ENCODE assay signal across 8 mouse cellular contexts in genomic region chr10:77517066-77517620, GRCm38 (mm10). TPM values are rescaled to one million over a fixed set of nuclear protein-coding genes. Genes with fewer than 3 reads are reported as not detected.
DNase-seq lines count a peak whose midpoint lies in the region; ATAC-seq lines count a peak whose summit lies in the region.

No protein-coding gene starts in this region.

- H3K4me2 ChIP-seq in lung, embryonic 16.5 days (ENCODE audit: low read depth, low read length): peak overlapping the region; percentile 71

- H3K9ac ChIP-seq in lung, embryonic 16.5 days (ENCODE audit: low read length): peak overlapping the region; percentile 90

- no peak overlapping the region for H3K27ac ChIP-seq in lung, embryonic 16.5 days (ENCODE audit: low read length)

- peaks cover 9% of the 10 kb centered on the region for H3K36me3 ChIP-seq in lung, embryonic 16.5 days (ENCODE audit: control insufficient read depth, insufficient read depth, low read length)

- DNase-seq in A20 (ENCODE audit: low read depth, low spot score): peak; percentile 79
- DNase-seq in MN1 (ENCODE audit: low spot score): peak; percentile 87
- peak; percentile 81 to 85 for DNase-seq in cerebellum, postnatal 25 days
- DNase-seq in kidney, adult 9 months: peak; percentile 64
- DNase-seq in retina, embryonic 14.5 days (ENCODE audit: low spot score): peak; percentile 75
- peak; percentile 67 to 73 for DNase-seq in urinary bladder, postnatal 36 days (ENCODE audit: low spot score in 2 of 2)

- H3K9me3 ChIP-seq in lung, embryonic 16.5 days (ENCODE audit: control insufficient read depth, low read length): no peaks in the 10 kb centered on the region

- peak; percentile 37 for ATAC-seq in granulocyte monocyte progenitor cell, adult 5-6 weeks (replicated peaks; ENCODE audit: poor library complexity, severe bottlenecking)
- ATAC-seq in lung, embryonic 16.5 days (ENCODE audit: low read depth): peak; percentile 32; the same call in 1 of the 2 replicates

- WGBS in lung, embryonic 16.5 days: 20% methylated on average over 20 of the region's 20 CpGs

- no peaks in the 10 kb centered on the region for H3K27me3 ChIP-seq in lung, embryonic 16.5 days (ENCODE audit: control insufficient read depth, insufficient read depth, low read depth, low read length)

- H3K4me3 ChIP-seq in lung, embryonic 16.5 days (ENCODE audit: low read length): no peak overlapping the region

- H3K4me1 ChIP-seq in lung, embryonic 16.5 days (replicated peaks; ENCODE audit: control insufficient read depth, insufficient read depth, low read length): peaks cover 17% of the 10 kb centered on the region

RNA-seq across cellular contexts. Expression of gene Fam207a, which starts 1.6 kb away (rescaled TPM):
- 14.6 and 14.8 TPM in 2 replicates for total RNA-seq in granulocyte monocyte progenitor cell, adult 5-6 weeks (2014; fragmentation: Nextera tagmentation)
- 23.5 and 43.2 TPM in 2 replicates for total RNA-seq in granulocyte monocyte progenitor cell, adult 5-6 weeks (2017)
- 30.9 and 32.0 TPM in 2 replicates for polyA plus RNA-seq in lung, embryonic 16.5 days (2015; fragmentation: Nextera tagmentation; extraction: Ambion mirVana)

RNA-seq across cellular contexts. Expression of gene Itgb2, which starts 12.9 kb away (rescaled TPM):
- total RNA-seq in granulocyte monocyte progenitor cell, adult 5-6 weeks (2014; fragmentation: Nextera tagmentation): 17.1 and 28.9 TPM in 2 replicates
- total RNA-seq in granulocyte monocyte progenitor cell, adult 5-6 weeks (2017): 32.0 and 36.6 TPM in 2 replicates
- polyA plus RNA-seq in lung, embryonic 16.5 days (2015; fragmentation: Nextera tagmentation; extraction: Ambion mirVana): 5.3 and 7.5 TPM in 2 replicates
